Mouse (Mus musculus) lung, embryonic 16.5 days (tissue): ENCODE results near the gene Upk3b. TPM values are rescaled to one million over a fixed set of nuclear protein-coding genes. Genes with fewer than 3 reads are reported as not detected.

ENCODE experiments used
- ATAC-seq: fragments of 200-750 bp; cut with Nextera tagmentation; 2 replicates; pipeline ENCODE4 v1.8.0; 2017; ENCODE audit warnings: low read depth, mild to moderate bottlenecking, moderate library complexity
- H3K27ac ChIP-seq: fragments of 300-500 bp; sonication (generic); 2 replicates; pipeline ENCODE4 v1.5.1; 2014; ENCODE audit warnings: mild to moderate bottlenecking, control low read depth, low read length
- H3K27me3 ChIP-seq: fragments of 300-500 bp; sonication (generic); 2 replicates; pipeline ENCODE4 v1.6.1; 2014; ENCODE audit warnings: low read depth, low read length, mixed read lengths; ENCODE audit not compliant: control insufficient read depth, insufficient read depth
- H3K36me3 ChIP-seq: fragments of 300-500 bp; sonication (generic); 2 replicates; pipeline ENCODE4 v1.6.1; 2014; ENCODE audit warnings: low read length; ENCODE audit not compliant: control insufficient read depth, insufficient read depth
- H3K4me1 ChIP-seq: fragments of 300-500 bp; sonication (generic); replicated peaks from 2 replicates; pipeline ENCODE4 v1.6.1; 2014; ENCODE audit warnings: low read length, mixed read lengths; ENCODE audit not compliant: control insufficient read depth, insufficient read depth
- H3K4me2 ChIP-seq: fragments of 300-500 bp; sonication (generic); 2 replicates; pipeline ENCODE4 v1.6.1; 2014; ENCODE audit warnings: low read depth, low read length, control low read depth
- H3K4me3 ChIP-seq: fragments of 300-500 bp; sonication (generic); 2 replicates; pipeline ENCODE4 v1.5.1; 2014; ENCODE audit warnings: mild to moderate bottlenecking, low read length, control low read depth
- H3K9ac ChIP-seq: fragments of 300-500 bp; sonication (generic); 2 replicates; pipeline ENCODE4 v1.6.1; 2014; ENCODE audit warnings: low read length, control low read depth
- H3K9me3 ChIP-seq: fragments of 300-500 bp; sonication (generic); 2 replicates; pipeline ENCODE4 v1.6.1; 2016; ENCODE audit warnings: low read length; ENCODE audit not compliant: control insufficient read depth
- WGBS: fragments of 180-500 bp; shearing (Covaris S2); extraction: QIAGEN DNeasy Blood & Tissue Kit; methylation state at CpG from one replicate; pipeline ENCODE4 v1.1.7; 2014; 5-methylcytosine and 5-hydroxymethylcytosine counted together
- polyA plus RNA-seq: library from polyadenylated mRNA; unstranded; fragments of >200 nt; fragmentation: Nextera tagmentation; extraction: Ambion mirVana; gene quantifications from 2 replicates; pipeline ENCODE4 v1.2.1, GENCODE M21; 2015

The Upk3b gene
- polyA plus RNA-seq, 1 experiment from 2014 or later: 27.1 TPM

DNA sequence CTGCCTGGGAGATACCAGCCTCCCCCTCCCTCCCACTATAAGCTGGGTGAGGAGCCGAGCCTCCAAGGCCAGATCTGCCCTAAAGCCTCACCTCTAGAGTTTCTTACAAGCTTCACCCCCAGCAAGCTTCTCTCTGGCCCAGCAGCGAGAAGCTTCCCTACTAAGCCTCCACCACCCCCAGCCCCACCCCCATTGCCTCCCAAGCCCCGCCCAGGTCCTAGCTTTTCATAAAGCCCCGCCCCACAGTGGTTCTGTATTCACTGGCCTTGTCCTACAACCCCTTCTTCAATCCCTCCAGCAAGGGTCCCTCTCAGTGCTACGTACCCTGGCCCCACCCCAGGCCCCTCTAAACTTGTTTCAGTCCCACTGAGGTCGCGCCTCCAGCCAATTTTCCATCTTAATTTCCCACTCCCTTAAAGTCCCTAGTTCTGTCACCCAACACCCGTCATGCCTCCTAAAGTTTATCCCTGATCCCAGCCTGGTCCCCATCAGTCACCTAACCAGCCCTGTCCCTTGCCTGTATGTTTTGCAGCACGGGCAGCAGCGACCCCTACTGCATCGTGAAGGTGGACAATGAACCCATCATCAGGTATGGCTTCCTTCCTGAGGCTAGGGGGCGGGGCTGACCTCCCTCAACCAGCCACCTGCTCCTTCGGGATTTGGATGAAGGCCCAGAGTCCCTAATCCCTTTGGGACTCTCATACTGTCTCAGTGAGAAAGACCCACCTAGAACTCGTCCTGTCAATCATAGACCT, 50.7 kb downstream of the Upk3b start:
- no peak overlapping the region for H3K4me3 ChIP-seq
- H3K9me3 ChIP-seq: no peaks in the 10 kb centered on the region
- no peaks in the 10 kb centered on the region for H3K36me3 ChIP-seq
- 13% methylated on average over 14 of the region's 14 CpGs for WGBS
- H3K4me2 ChIP-seq: no peak overlapping the region
- H3K4me1 ChIP-seq: peaks cover 9% of the 10 kb centered on the region; the same call in 1 of the 2 replicates
- no peak for ATAC-seq
- no peak overlapping the region for H3K9ac ChIP-seq
- no peak overlapping the region for H3K27ac ChIP-seq
- H3K27me3 ChIP-seq: peaks cover 14% of the 10 kb centered on the region

DNA sequence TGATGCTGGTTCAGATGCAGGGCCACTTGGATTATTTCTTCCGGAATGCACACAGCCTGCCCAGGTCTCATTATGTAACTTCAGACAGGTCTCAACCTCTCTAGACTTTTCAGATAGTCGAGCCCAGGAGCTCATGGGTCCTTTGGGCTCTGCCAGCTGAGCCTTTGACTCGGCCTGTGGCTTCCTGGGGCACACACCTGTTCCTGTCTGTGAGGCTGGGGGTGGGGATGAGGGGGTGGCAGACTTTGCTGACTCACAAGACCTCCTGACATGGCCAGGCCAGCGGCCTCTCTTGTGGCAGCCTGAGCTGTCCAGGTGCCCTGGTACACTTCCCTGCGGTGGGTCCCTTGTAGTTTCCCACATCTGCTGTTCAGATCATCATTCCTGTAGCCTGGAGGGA, 53.6 kb downstream of the Upk3b start:
- Histone ChIP-seq H3K27me3 (no peaks in the 10 kb centered on the region), H3K4me1 (no peaks in the 10 kb centered on the region), H3K4me3 (no peak overlapping the region), H3K36me3 (no peaks in the 10 kb centered on the region), H3K9me3 (no peaks in the 10 kb centered on the region), H3K9ac (no peak overlapping the region), H3K4me2 (no peak overlapping the region), H3K27ac (no peak overlapping the region)
- ATAC-seq: no peak
- WGBS: 58% methylated on average over 5 of the region's 5 CpGs

DNA sequence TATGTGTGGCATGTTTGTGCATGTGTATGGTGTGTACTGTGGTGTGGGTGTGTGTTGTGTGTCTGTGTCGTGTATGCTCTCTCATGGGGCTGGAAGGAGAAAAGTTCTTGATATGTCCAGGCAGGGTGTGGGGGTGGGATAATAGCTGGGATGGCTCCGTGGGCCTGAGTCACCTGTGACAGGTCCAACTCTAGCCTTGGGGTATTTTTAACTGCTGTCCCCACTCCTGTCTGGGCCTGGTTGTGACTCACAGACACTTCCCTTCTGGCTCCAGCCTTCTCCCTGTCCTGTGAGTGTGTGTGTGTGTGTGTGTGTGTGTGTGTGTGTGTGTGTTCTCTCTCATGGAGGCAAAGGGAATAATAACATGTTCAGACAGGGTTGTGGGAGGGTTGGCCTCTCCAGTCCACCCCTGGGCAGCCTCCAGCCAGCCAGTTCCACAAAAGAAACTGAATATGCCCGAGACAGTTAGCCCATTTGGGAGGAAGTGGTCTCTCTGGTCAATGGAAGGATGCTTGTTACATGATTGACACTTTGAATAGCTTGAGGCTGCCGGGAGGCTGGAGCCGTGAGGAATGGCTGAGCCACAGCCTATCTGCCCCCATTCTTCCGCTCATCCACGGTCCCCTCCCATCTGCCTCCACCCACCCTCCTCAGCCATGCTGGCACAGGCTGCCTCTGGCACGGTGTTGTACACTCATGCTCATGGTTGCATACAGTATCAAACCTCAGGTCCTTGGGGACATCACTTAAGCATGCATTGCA, 56.1 kb downstream of the Upk3b start:
- Histone ChIP-seq H3K27me3 (no peaks in the 10 kb centered on the region), H3K27ac (no peak overlapping the region), H3K4me3 (no peak overlapping the region), H3K4me1 (no peaks in the 10 kb centered on the region), H3K9me3 (no peaks in the 10 kb centered on the region), H3K36me3 (no peaks in the 10 kb centered on the region), H3K9ac (no peak overlapping the region), H3K4me2 (no peak overlapping the region)
- ATAC-seq: no peak
- 61% methylated on average over 8 of the region's 8 CpGs for WGBS

DNA sequence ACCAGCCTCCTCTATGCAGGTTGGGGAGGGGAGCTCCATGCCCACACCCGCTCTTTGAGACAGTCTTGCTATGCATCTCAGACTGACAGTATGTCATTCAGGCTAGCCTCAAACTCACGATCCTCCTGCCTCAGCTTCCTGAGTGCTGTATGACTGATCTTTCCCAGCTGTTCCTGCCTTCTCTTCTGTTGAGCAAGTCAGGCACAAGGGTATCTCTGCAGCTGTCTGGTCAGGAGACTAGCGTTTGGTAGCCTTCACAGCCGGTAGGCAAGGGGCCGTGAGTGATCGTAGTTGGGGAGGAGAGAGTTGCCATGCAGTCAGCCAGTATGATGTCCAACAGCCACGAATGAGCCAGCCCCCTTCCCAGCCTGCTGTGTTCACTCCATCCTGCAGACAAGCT, 56.8 kb downstream of the Upk3b start:
- Histone ChIP-seq H3K36me3 (no peaks in the 10 kb centered on the region), H3K4me3 (no peak overlapping the region), H3K4me1 (no peaks in the 10 kb centered on the region), H3K27me3 (no peaks in the 10 kb centered on the region), H3K27ac (no peak overlapping the region), H3K9ac (no peak overlapping the region), H3K4me2 (no peak overlapping the region), H3K9me3 (no peaks in the 10 kb centered on the region)
- no peak for ATAC-seq
- WGBS: 60% methylated on average over 7 of the region's 7 CpGs

Other genes starting within 250 kb of the Upk3b start
- 0.35 and 0.57 TPM in 2 replicates for gene Srrm3, start 231.6 kb upstream of the Upk3b start, polyA plus RNA-seq
- gene Hspb1, start 150.6 kb upstream of the Upk3b start, polyA plus RNA-seq: 126 and 127 TPM in 2 replicates
- gene Ywhag, start 103.9 kb upstream of the Upk3b start, polyA plus RNA-seq: 150 and 155 TPM in 2 replicates
- gene Ssc4d, start 64.0 kb upstream of the Upk3b start, polyA plus RNA-seq: 3.0 and 3.2 TPM in 2 replicates
- 0.16 and 0.19 TPM in 2 replicates for gene Zp3, start 58.4 kb upstream of the Upk3b start, polyA plus RNA-seq
- 26.6 and 27.6 TPM in 2 replicates for gene Dtx2, start 43.7 kb upstream of the Upk3b start, polyA plus RNA-seq
- 5.4 and 8.7 TPM in 2 replicates for gene Upk3bl, start 16.0 kb downstream of the Upk3b start, polyA plus RNA-seq
- gene Rasa4, start 45.4 kb downstream of the Upk3b start, polyA plus RNA-seq: 3.3 and 4.4 TPM in 2 replicates
- gene Polr2j, start 78.1 kb downstream of the Upk3b start, polyA plus RNA-seq: 210 and 211 TPM in 2 replicates
- gene Lrwd1, start 97.6 kb downstream of the Upk3b start, polyA plus RNA-seq: 37.6 and 41.3 TPM in 2 replicates
- 15.6 and 17.1 TPM in 2 replicates for gene Alkbh4, start 97.7 kb downstream of the Upk3b start, polyA plus RNA-seq
- 10.3 and 11.2 TPM in 2 replicates for gene Orai2, start 132.2 kb downstream of the Upk3b start, polyA plus RNA-seq
- 45.7 and 52.9 TPM in 2 replicates for gene Prkrip1, start 160.5 kb downstream of the Upk3b start, polyA plus RNA-seq
- 3.8 and 4.9 TPM in 2 replicates for gene Sh2b2, start 208.1 kb downstream of the Upk3b start, polyA plus RNA-seq